Mouse (Mus musculus) urinary bladder, postnatal 4 days (tissue): ENCODE results near the gene Myof.

Experiments used
- DNase-seq, 2 experiments: peaks; one replicate each; pipeline ENCODE4 v3.0.0; 2021 to 2022; ENCODE audit warnings: low spot score in 2 of 2

The Myof gene

GRCm38 (mm10) chr19:38042261-38042722 is 1.1 kb downstream of the Myof start:
- no peak for DNase-seq

GRCm38 (mm10) chr19:38038267-38038666 is 5.1 kb downstream of the Myof start:
- no peak for DNase-seq

- no peak for DNase-seq
These were observed 7.6 kb downstream of the Myof start for GRCm38 (mm10) chr19:38035766-38036165.

GRCm38 (mm10) chr19:38034696-38035095 is 8.7 kb downstream of the Myof start:
- no peak for DNase-seq

- DNase-seq, result no peak
These were observed 9.7 kb downstream of the Myof start for GRCm38 (mm10) chr19:38033735-38034057.

- DNase-seq, result no peak
These were observed 10.2 kb downstream of the Myof start for GRCm38 (mm10) chr19:38032993-38033734.

- DNase-seq, result no peak
These were observed 12.2 kb downstream of the Myof start for GRCm38 (mm10) chr19:38031144-38031543.

- DNase-seq, result peak; percentile 63 to 71
These were observed 12.7 kb downstream of the Myof start for GRCm38 (mm10) chr19:38030673-38031137.

- no peak for DNase-seq
These were observed 13.5 kb downstream of the Myof start for GRCm38 (mm10) chr19:38029871-38030270.

- no peak for DNase-seq
These were observed 14.1 kb downstream of the Myof start for GRCm38 (mm10) chr19:38029292-38029691.

- DNase-seq, result no peak
These were observed 15.4 kb downstream of the Myof start for GRCm38 (mm10) chr19:38027881-38028521.

GRCm38 (mm10) chr19:38027389-38027788 is 16.0 kb downstream of the Myof start:
- no peak for DNase-seq

- DNase-seq, result peak in 1 of 2 experiments; percentile 30
These were observed 17.2 kb downstream of the Myof start for GRCm38 (mm10) chr19:38026211-38026624.

- DNase-seq, result no peak
These were observed 17.9 kb downstream of the Myof start for GRCm38 (mm10) chr19:38025254-38026041.

- no peak for DNase-seq
These were observed 19.8 kb downstream of the Myof start for GRCm38 (mm10) chr19:38023603-38024002.

GRCm38 (mm10) chr19:38022710-38023109 is 20.7 kb downstream of the Myof start:
- no peak for DNase-seq

- no peak for DNase-seq
These were observed 27.5 kb downstream of the Myof start for GRCm38 (mm10) chr19:38015873-38016254.

GRCm38 (mm10) chr19:38015180-38015872 is 28.1 kb downstream of the Myof start:
- peak; percentile 64 to 70 for DNase-seq

- no peak for DNase-seq
These were observed 28.9 kb downstream of the Myof start for GRCm38 (mm10) chr19:38014443-38014842.

GRCm38 (mm10) chr19:38011379-38011778 is 32.0 kb downstream of the Myof start:
- no peak for DNase-seq

GRCm38 (mm10) chr19:38004809-38005380 is 38.5 kb downstream of the Myof start:
- DNase-seq, result no peak
